ENCODE assay signal across 16 mouse cellular contexts in the genomic region with DNA sequence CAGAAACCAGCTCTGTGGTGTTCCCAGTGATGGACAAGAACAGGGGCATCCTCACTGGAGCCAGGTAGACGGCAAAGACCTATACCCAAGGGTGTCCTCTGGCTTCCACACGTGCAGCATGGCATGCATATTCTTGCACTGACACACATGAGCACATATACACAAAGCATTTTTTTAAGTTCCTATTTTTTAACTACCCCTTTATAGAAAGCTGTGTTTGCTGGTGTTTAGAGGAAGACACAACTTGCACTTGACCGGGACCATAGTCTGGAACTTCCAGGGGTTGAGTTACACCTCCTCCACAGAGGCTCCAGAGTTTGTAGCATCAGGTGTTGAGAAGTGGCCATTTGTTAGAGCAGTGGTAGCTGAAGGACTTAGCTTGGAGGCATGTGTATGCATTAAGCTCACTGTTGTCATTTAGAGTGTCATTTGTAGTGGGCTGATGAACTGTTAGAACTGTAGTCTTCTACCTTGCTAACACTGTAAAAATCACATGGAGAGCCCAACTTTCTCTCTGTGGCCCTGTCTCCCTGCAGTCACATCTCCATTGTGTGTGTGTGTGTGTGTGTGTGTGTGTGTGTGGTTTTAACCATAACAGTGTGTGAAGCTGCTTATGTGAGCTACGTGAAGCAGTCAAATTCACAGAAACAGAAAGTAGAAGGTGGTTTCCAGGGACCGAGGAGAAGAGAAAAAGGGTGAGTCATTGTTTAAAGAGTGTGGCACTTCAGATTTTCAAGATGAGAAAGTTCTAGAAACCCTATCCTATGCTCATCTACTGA. TPM values are rescaled to one million over a fixed set of nuclear protein-coding genes. Genes with fewer than 3 reads are reported as not detected.
A peak's percentile ranks its signal among the peaks of the same experiment; 100 is the strongest.
DNase-seq lines count a peak whose midpoint lies in the region; ATAC-seq and TF ChIP-seq lines count a peak whose summit lies in the region.
"Had no signal": no experiment of that assay in that cellular context is flagged by ENCODE, and none has a peak within 500 bp of the region (broad histone marks: within the 10 kb centered on the region; RNA-seq: fewer than 3 reads in every experiment).

No protein-coding gene starts in this region.

- TF ChIP-seq EP300 in liver, postnatal 0 days (IDR thresholded peaks at IDR 0.05; ENCODE audit: low read depth), result no peak

- no peak overlapping the region for H3K9ac ChIP-seq in liver, postnatal 0 days (replicated peaks)
- H3K9ac ChIP-seq in midbrain, embryonic 14.5 days (replicated peaks; ENCODE audit: low read length), result no peak overlapping the region
- H3K9ac ChIP-seq: hindbrain, embryonic 12.5 days had no signal

- WGBS in liver, postnatal 0 days (ENCODE audit: insufficient replicate concordance), result 49% methylated on average over 5 of the region's 5 CpGs
- WGBS in bone marrow, adult 2 months, result 19% methylated on average over 5 of the region's 5 CpGs
- WGBS in midbrain, embryonic 14.5 days, result 93% methylated on average over 5 of the region's 5 CpGs

- no peak for TF ChIP-seq POLR2A in bone marrow, adult 2 months (IDR thresholded peaks at IDR 0.05; ENCODE audit: borderline replicate concordance, control insufficient read depth, low read depth, low read length)

- no peaks in the 10 kb centered on the region for H3K27me3 ChIP-seq in liver, postnatal 0 days (ENCODE audit: insufficient read depth, low read length)
- no peaks in the 10 kb centered on the region for H3K27me3 ChIP-seq in midbrain, embryonic 14.5 days (ENCODE audit: control insufficient read depth, insufficient read depth, low read length)
- H3K27me3 ChIP-seq: hindbrain, embryonic 12.5 days had no signal

- no peak for TF ChIP-seq CTCF in liver, postnatal 0 days (IDR thresholded peaks at IDR 0.05; ENCODE audit: low read depth)
- TF ChIP-seq CTCF in bone marrow, adult 2 months (IDR thresholded peaks at IDR 0.05; ENCODE audit: control insufficient read depth, insufficient read depth, low read length), result no peak

- no peaks in the 10 kb centered on the region for H3K36me3 ChIP-seq in liver, postnatal 0 days (replicated peaks; ENCODE audit: insufficient read depth, low read length)
- H3K36me3 ChIP-seq in midbrain, embryonic 14.5 days (ENCODE audit: control insufficient read depth, insufficient read depth, low read length), result no peaks in the 10 kb centered on the region
- H3K36me3 ChIP-seq: hindbrain, embryonic 12.5 days had no signal

- peak overlapping the region; percentile 40 for H3K4me2 ChIP-seq in liver, postnatal 0 days (ENCODE audit: low read depth, low read length)
- H3K4me2 ChIP-seq in midbrain, embryonic 14.5 days (ENCODE audit: low read length), result no peak overlapping the region
- H3K4me2 ChIP-seq: hindbrain, embryonic 12.5 days had no signal

- no peak for ATAC-seq in liver, postnatal 0 days
- peak; percentile 55 for ATAC-seq in monocyte, adult 5-6 weeks (replicated peaks; ENCODE audit: insufficient number of reproducible peaks, low FRiP score, low TSS enrichment, poor library complexity, severe bottlenecking)
- ATAC-seq in erythroblast, adult 5-6 weeks (replicated peaks; ENCODE audit: low FRiP score, poor library complexity, severe bottlenecking), result no peak
- ATAC-seq in midbrain, embryonic 14.5 days (ENCODE audit: low FRiP score, low TSS enrichment), result no peak
- ATAC-seq: intestine, embryonic 16.5 days had no signal

- no peak overlapping the region for H3K4me3 ChIP-seq in liver, postnatal 0 days (ENCODE audit: low read depth, low read length)
- peak overlapping the region; percentile 42 for H3K4me3 ChIP-seq in bone marrow, adult 2 months (replicated peaks; ENCODE audit: control insufficient read depth, low read depth, low read length)
- H3K4me3 ChIP-seq in midbrain, embryonic 14.5 days (replicated peaks; ENCODE audit: low read depth, low read length), result no peak overlapping the region
- H3K4me3 ChIP-seq: hindbrain, embryonic 12.5 days; left cerebral cortex, adult 2 months had no signal

- no peaks in the 10 kb centered on the region for H3K9me3 ChIP-seq in liver, postnatal 0 days (ENCODE audit: low read length)
- H3K9me3 ChIP-seq in midbrain, embryonic 14.5 days (ENCODE audit: control insufficient read depth, low read length), result no peaks in the 10 kb centered on the region
- H3K9me3 ChIP-seq: hindbrain, embryonic 12.5 days had no signal

- DNase-seq in liver, postnatal 0 days, result no peak
- no peak for DNase-seq in liver
- peak; percentile 58 to 61 for DNase-seq in B cell, adult 2 months
- DNase-seq in midbrain, embryonic 14.5 days, result no peak
- no peak for DNase-seq in frontal cortex, postnatal 10 days (ENCODE audit: low spot score in 2 of 2)
- DNase-seq: adrenal gland, postnatal 36 days; cerebellum, postnatal 25 days; right cerebral cortex, postnatal 4 days; thymus, postnatal 4 days had no signal

- H3K4me1 ChIP-seq in liver, postnatal 0 days (ENCODE audit: insufficient read depth), result peaks cover 2% of the 10 kb centered on the region; the same call in 1 of the 2 replicates
- H3K4me1 ChIP-seq in bone marrow, adult 2 months (ENCODE audit: control insufficient read depth, insufficient read depth, low read length), result peaks cover 9% of the 10 kb centered on the region
- H3K4me1 ChIP-seq in midbrain, embryonic 14.5 days (ENCODE audit: control insufficient read depth, insufficient read depth, low read length), result peaks cover 4% of the 10 kb centered on the region; the same call in 1 of the 2 replicates

- H3K27ac ChIP-seq in liver, postnatal 0 days (ENCODE audit: low read depth), result peak overlapping the region; percentile 51; the same call in 1 of the 2 replicates
- peak overlapping the region; percentile 64; the same call in 1 of the 2 replicates for H3K27ac ChIP-seq in bone marrow, adult 2 months (ENCODE audit: control insufficient read depth, insufficient read depth, low read depth, low read length, poor library complexity)
- H3K27ac ChIP-seq in midbrain, embryonic 14.5 days (replicated peaks; ENCODE audit: low read depth, low read length), result no peak overlapping the region
- H3K27ac ChIP-seq: hindbrain, embryonic 12.5 days; kidney, postnatal 0 days; left cerebral cortex, adult 2 months had no signal

RNA-seq across cellular contexts. Expression of a gene that starts 43.7 kb away (rescaled TPM):
- 4.3 and 5.5 TPM in 2 replicates for polyA plus RNA-seq in liver, postnatal 0 days (2015; fragmentation: Nextera tagmentation; extraction: Ambion mirVana)
- polyA plus RNA-seq in bone marrow, adult 2 months (2011; ENCODE audit: insufficient read depth, insufficient read length, low replicate concordance, missing spikeins), result 91.8 and 162 TPM in 2 replicates
- total RNA-seq in monocyte, adult 5-6 weeks (2017), result 403 to 572 TPM (median 502 TPM) in 3 replicates
- total RNA-seq in erythroblast, adult 5-6 weeks (2015; ENCODE audit: low replicate concordance), result 121 and 151 TPM in 2 replicates
- total RNA-seq in erythroblast, adult 5-6 weeks (2017; ENCODE audit: low replicate concordance), result 109 and 111 TPM in 2 replicates
- polyA plus RNA-seq in midbrain, embryonic 14.5 days (2014; fragmentation: Nextera tagmentation; extraction: Ambion mirVana), result 10.2 and 12.3 TPM in 2 replicates

Comparison
In these comparisons a context has a peak if more than half of its experiments do, and no peak if none do; other contexts are left out.
1. DNase-seq: peak in B cell, adult 2 months (2 of 2); none in liver, postnatal 0 days (single experiment), liver (single experiment), midbrain, embryonic 14.5 days (single experiment) and frontal cortex, postnatal 10 days (0 of 2).